26 mouse cellular contexts compared by ENCODE assay signal in genomic region chr5:76175051-76175450, GRCm38 (mm10). TPM values are rescaled to one million over a fixed set of nuclear protein-coding genes. Genes with fewer than 3 reads are reported as not detected.
DNase-seq lines count a peak whose midpoint lies in the region; ATAC-seq and TF ChIP-seq lines count a peak whose summit lies in the region.
"Had no signal": no experiment of that assay in that cellular context is flagged by ENCODE, and none has a peak within 500 bp of the region (broad histone marks: within the 10 kb centered on the region; RNA-seq: fewer than 3 reads in every experiment).

No protein-coding gene starts in this region.

- H3K9me3 ChIP-seq in megakaryocyte, embryonic 14.5 days = no peaks in the 10 kb centered on the region
- H3K9me3 ChIP-seq: embryonic facial prominence, embryonic 13.5 days; embryonic facial prominence, embryonic 15.5 days; forebrain, embryonic 10.5 days; forebrain, embryonic 12.5 days; G1E had no signal

- 81% methylated on average over 4 of the region's 4 CpGs for WGBS in cerebellum, adult 2 months

- no peak for ATAC-seq in megakaryocyte, adult 5-6 weeks (ENCODE audit: poor library complexity, severe bottlenecking)
- ATAC-seq: CD4-positive, CD25-positive, alpha-beta regulatory T cell, adult 4 months; forebrain, embryonic 14.5 days; forebrain, embryonic 16.5 days had no signal

- DNase-seq in 3T3-L1 (ENCODE audit: low read depth, low spot score) (peak; percentile 75), NIH3T3 (ENCODE audit: low read depth) (peak; percentile 19)
- DNase-seq in cerebellum, adult 2 months = no peak
- no peak for DNase-seq in ovary, postnatal 14 days (ENCODE audit: low spot score)
- DNase-seq: adrenal gland, adult 2 months; adrenal gland, postnatal 10 days; adrenal gland, postnatal 25 days; B cell, adult 2 months; cerebellum, adult 11 months; cerebellum, adult 18-20 months; cerebellum, adult 9-11 months; cerebellum, postnatal 14 days; cerebellum, postnatal 36 days; embryo, embryonic 11 days had no signal

- TF ChIP-seq POLR2A in cerebellum, adult 2 months (IDR thresholded peaks at IDR 0.05; ENCODE audit: borderline replicate concordance, insufficient read depth, low read length) = no peak

- H3K36me3 ChIP-seq in megakaryocyte, embryonic 14.5 days (replicated peaks; ENCODE audit: low read length) = no peaks in the 10 kb centered on the region
- H3K36me3 ChIP-seq: embryonic facial prominence, embryonic 13.5 days; embryonic facial prominence, embryonic 15.5 days; forebrain, embryonic 10.5 days; forebrain, embryonic 12.5 days; G1E had no signal

- H3K27ac ChIP-seq in cerebellum, adult 2 months (ENCODE audit: insufficient read depth, low read length) = no peak overlapping the region
- H3K27ac ChIP-seq: embryonic facial prominence, embryonic 13.5 days; embryonic facial prominence, embryonic 15.5 days; forebrain, embryonic 10.5 days; forebrain, embryonic 12.5 days had no signal

- TF ChIP-seq CTCF in cerebellum, adult 2 months (IDR thresholded peaks at IDR 0.05; ENCODE audit: borderline replicate concordance, insufficient read depth, low read depth, low read length) = no peak

- peaks cover 16% of the 10 kb centered on the region for H3K4me1 ChIP-seq in megakaryocyte, embryonic 14.5 days
- no peaks in the 10 kb centered on the region for H3K4me1 ChIP-seq in cerebellum, adult 2 months (ENCODE audit: control insufficient read depth, insufficient read depth, low read length)
- H3K4me1 ChIP-seq: forebrain, embryonic 12.5 days had no signal

- H3K4me3 ChIP-seq in megakaryocyte, embryonic 14.5 days (replicated peaks) = peak overlapping the region; percentile 4
- H3K4me3 ChIP-seq in cerebellum, adult 2 months (replicated peaks; ENCODE audit: insufficient read depth, low read depth, low read length) = no peak overlapping the region
- H3K4me3 ChIP-seq: embryonic facial prominence, embryonic 13.5 days; embryonic facial prominence, embryonic 15.5 days; erythroblast, embryonic 14.5 days; forebrain, embryonic 10.5 days; forebrain, embryonic 12.5 days had no signal

- H3K27me3 ChIP-seq in megakaryocyte, embryonic 14.5 days (replicated peaks) = no peaks in the 10 kb centered on the region
- no peaks in the 10 kb centered on the region for H3K27me3 ChIP-seq in cerebellum, adult 2 months (ENCODE audit: control insufficient read depth, insufficient read depth, low read length)
- H3K27me3 ChIP-seq: CH12.LX; embryonic facial prominence, embryonic 13.5 days; embryonic facial prominence, embryonic 15.5 days; forebrain, embryonic 12.5 days had no signal

RNA-seq across cellular contexts. Expression of gene Tmem165, which starts 8.6 kb away (rescaled TPM):
- polyA plus RNA-seq in megakaryocyte, embryonic 14.5 days (2012; ENCODE audit: insufficient read depth, low replicate concordance) = 98.6 and 161 TPM in 2 replicates
- 122 and 135 TPM in 2 replicates for total RNA-seq in megakaryocyte, adult 5-6 weeks (2015)
- total RNA-seq in megakaryocyte, adult 5-6 weeks (2017) = 101 and 102 TPM in 2 replicates
- 36.7 and 37.5 TPM in 2 replicates for polyA plus RNA-seq in cerebellum, adult 2 months (2012; rRNA removed)

RNA-seq across cellular contexts. Expression of gene Srd5a3, which starts 35.0 kb away (rescaled TPM):
- polyA plus RNA-seq in megakaryocyte, embryonic 14.5 days (2012; ENCODE audit: insufficient read depth, low replicate concordance) = 53.2 and 96.0 TPM in 2 replicates
- total RNA-seq in megakaryocyte, adult 5-6 weeks (2015) = 83.1 and 104 TPM in 2 replicates
- 45.7 and 59.7 TPM in 2 replicates for total RNA-seq in megakaryocyte, adult 5-6 weeks (2017)
- polyA plus RNA-seq in cerebellum, adult 2 months (2012; rRNA removed) = 19.3 and 19.8 TPM in 2 replicates

Comparison
In these comparisons a context has a peak if more than half of its experiments do, and no peak if none do; other contexts are left out.
1. DNase-seq: peak in 3T3-L1 (single experiment) and NIH3T3 (single experiment); none in cerebellum, adult 2 months (0 of 2) and ovary, postnatal 14 days (single experiment).